Mouse (Mus musculus): ENCODE results near the gene Klhl7.

Gene Klhl7

GRCm38 (mm10) chr5:24100106-24100809 is at the start of gene Klhl7:
TSS of gene Klhl7 (plus strand) at chr5:24100605.
- in situ Hi-C loops (cut with MboI; ENCODE audit: low pct_unique_long_range_greater_than_20kb in 1 of 2, low sequenced_read_pairs in 2 of 2, unreplicated experiment in 1 of 2): no loop called here

- in situ Hi-C loops (cut with MboI; ENCODE audit: low pct_unique_long_range_greater_than_20kb in 1 of 2, low sequenced_read_pairs in 2 of 2, unreplicated experiment in 1 of 2): loop anchor here in 1 of 2 experiments (10.0 kb wide), 1 partner anchor 113 kb away; the partner anchor contains the start of gene Nupl2
These were observed 48.4 kb upstream of the Klhl7 start for GRCm38 (mm10) chr5:24051755-24052675.

- in situ Hi-C loops (cut with MboI; ENCODE audit: low pct_unique_long_range_greater_than_20kb in 1 of 2, low sequenced_read_pairs in 2 of 2, unreplicated experiment in 1 of 2): loop anchor here in 1 of 2 experiments (10.0 kb wide), 1 partner anchor 111 kb away; the partner anchor contains the start of gene Nupl2
These were observed 46.9 kb upstream of the Klhl7 start for GRCm38 (mm10) chr5:24053245-24054190.

- in situ Hi-C loops (cut with MboI; ENCODE audit: low pct_unique_long_range_greater_than_20kb in 1 of 2, low sequenced_read_pairs in 2 of 2, unreplicated experiment in 1 of 2): loop anchor here in 1 of 2 experiments (10.0 kb wide), 1 partner anchor 110 kb away; the partner anchor contains the start of gene Nupl2
These were observed 46.0 kb upstream of the Klhl7 start for GRCm38 (mm10) chr5:24054382-24054781.

GRCm38 (mm10) chr5:24056865-24057264 is 43.5 kb upstream of the Klhl7 start:
- in situ Hi-C loops (cut with MboI; ENCODE audit: low pct_unique_long_range_greater_than_20kb in 1 of 2, low sequenced_read_pairs in 2 of 2, unreplicated experiment in 1 of 2): loop anchor here in 1 of 2 experiments (10.0 kb wide), 1 partner anchor 108 kb away; the partner anchor contains the start of gene Nupl2

- in situ Hi-C loops (cut with MboI; ENCODE audit: low pct_unique_long_range_greater_than_20kb in 1 of 2, low sequenced_read_pairs in 2 of 2, unreplicated experiment in 1 of 2): loop anchor here in 1 of 2 experiments (10.0 kb wide), 1 partner anchor 107 kb away; the partner anchor contains the start of gene Nupl2
These were observed 42.8 kb upstream of the Klhl7 start for GRCm38 (mm10) chr5:24057592-24057991.

- in situ Hi-C loops (cut with MboI; ENCODE audit: low pct_unique_long_range_greater_than_20kb in 1 of 2, low sequenced_read_pairs in 2 of 2, unreplicated experiment in 1 of 2): no loop called here
These were observed 39.5 kb upstream of the Klhl7 start for GRCm38 (mm10) chr5:24060949-24061348.

- in situ Hi-C loops (cut with MboI; ENCODE audit: low pct_unique_long_range_greater_than_20kb in 1 of 2, low sequenced_read_pairs in 2 of 2, unreplicated experiment in 1 of 2): no loop called here
These were observed 37.4 kb upstream of the Klhl7 start for GRCm38 (mm10) chr5:24063034-24063433.

GRCm38 (mm10) chr5:24063545-24063944 is 36.9 kb upstream of the Klhl7 start:
- in situ Hi-C loops (cut with MboI; ENCODE audit: low pct_unique_long_range_greater_than_20kb in 1 of 2, low sequenced_read_pairs in 2 of 2, unreplicated experiment in 1 of 2): no loop called here

- in situ Hi-C loops (cut with MboI; ENCODE audit: low pct_unique_long_range_greater_than_20kb in 1 of 2, low sequenced_read_pairs in 2 of 2, unreplicated experiment in 1 of 2): no loop called here
These were observed 31.4 kb upstream of the Klhl7 start for GRCm38 (mm10) chr5:24068955-24069354.

GRCm38 (mm10) chr5:24072031-24072430 is 28.4 kb upstream of the Klhl7 start:
- in situ Hi-C loops (cut with MboI; ENCODE audit: low pct_unique_long_range_greater_than_20kb in 1 of 2, low sequenced_read_pairs in 2 of 2, unreplicated experiment in 1 of 2): no loop called here

GRCm38 (mm10) chr5:24076986-24077718 is 23.3 kb upstream of the Klhl7 start:
- in situ Hi-C loops (cut with MboI; ENCODE audit: low pct_unique_long_range_greater_than_20kb in 1 of 2, low sequenced_read_pairs in 2 of 2, unreplicated experiment in 1 of 2): no loop called here

GRCm38 (mm10) chr5:24077739-24078306 is 22.6 kb upstream of the Klhl7 start:
- in situ Hi-C loops (cut with MboI; ENCODE audit: low pct_unique_long_range_greater_than_20kb in 1 of 2, low sequenced_read_pairs in 2 of 2, unreplicated experiment in 1 of 2): no loop called here

- in situ Hi-C loops (cut with MboI; ENCODE audit: low pct_unique_long_range_greater_than_20kb in 1 of 2, low sequenced_read_pairs in 2 of 2, unreplicated experiment in 1 of 2): no loop called here
These were observed 21.8 kb upstream of the Klhl7 start for GRCm38 (mm10) chr5:24078420-24079179.

- in situ Hi-C loops (cut with MboI; ENCODE audit: low pct_unique_long_range_greater_than_20kb in 1 of 2, low sequenced_read_pairs in 2 of 2, unreplicated experiment in 1 of 2): no loop called here
These were observed 19.6 kb upstream of the Klhl7 start for GRCm38 (mm10) chr5:24080826-24081225.

- in situ Hi-C loops (cut with MboI; ENCODE audit: low pct_unique_long_range_greater_than_20kb in 1 of 2, low sequenced_read_pairs in 2 of 2, unreplicated experiment in 1 of 2): no loop called here
These were observed 15.6 kb upstream of the Klhl7 start for GRCm38 (mm10) chr5:24084835-24085234.

Measured in mouse embryonic stem cell (cell line).